Mouse (Mus musculus): Measurements from ENCODE around the gene Plppr2. TPM values are rescaled to one million over a fixed set of nuclear protein-coding genes. Genes with fewer than 3 reads are reported as not detected.

Gene Plppr2
- total and polyA plus RNA-seq, 2 experiments from 2014 or later = 108 to 144 TPM

DNA sequence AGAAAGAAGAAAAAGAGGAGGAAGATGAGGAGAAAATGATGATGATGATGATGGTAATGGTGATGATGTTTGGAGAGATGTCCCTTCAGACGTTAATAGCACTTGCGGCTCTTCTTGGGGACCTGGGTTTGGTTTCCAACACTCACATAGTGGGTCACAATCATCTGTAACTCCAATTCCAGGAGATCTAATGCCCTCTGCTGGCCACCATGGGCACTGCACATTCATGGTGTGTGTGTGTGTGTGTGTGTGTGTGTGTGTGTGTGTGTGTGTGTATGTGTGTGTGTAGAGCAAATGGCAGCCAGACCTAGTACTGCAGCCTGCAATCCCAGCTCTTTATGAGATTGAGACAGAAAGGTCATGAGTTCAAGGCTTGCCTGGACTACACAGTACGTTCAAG is 15.1 kb downstream of the Plppr2 start:
- DNase-seq (no peak), ATAC-seq (no peak)
- Histone ChIP-seq H3K4me1 (ENCODE audit: insufficient read depth) (peaks cover 17% of the 10 kb centered on the region), H3K4me2 (ENCODE audit: low read depth) (no peak overlapping the region), H3K36me3 (ENCODE audit: insufficient read depth) (peaks cover 9% of the 10 kb centered on the region), H3K9ac (no peak overlapping the region), H3K27me3 (ENCODE audit: insufficient read depth, low read length) (no peaks in the 10 kb centered on the region), H3K27ac (ENCODE audit: low read depth, low read length) (no peak overlapping the region), H3K9me3 (ENCODE audit: low read length) (no peaks in the 10 kb centered on the region), H3K4me3 (ENCODE audit: low read depth, low read length) (no peak overlapping the region)
- WGBS = 82% methylated on average over 3 of the region's 3 CpGs
- TF ChIP-seq CTCF (IDR thresholded peaks at IDR 0.05; ENCODE audit: low read depth) = peak; percentile 62

DNA sequence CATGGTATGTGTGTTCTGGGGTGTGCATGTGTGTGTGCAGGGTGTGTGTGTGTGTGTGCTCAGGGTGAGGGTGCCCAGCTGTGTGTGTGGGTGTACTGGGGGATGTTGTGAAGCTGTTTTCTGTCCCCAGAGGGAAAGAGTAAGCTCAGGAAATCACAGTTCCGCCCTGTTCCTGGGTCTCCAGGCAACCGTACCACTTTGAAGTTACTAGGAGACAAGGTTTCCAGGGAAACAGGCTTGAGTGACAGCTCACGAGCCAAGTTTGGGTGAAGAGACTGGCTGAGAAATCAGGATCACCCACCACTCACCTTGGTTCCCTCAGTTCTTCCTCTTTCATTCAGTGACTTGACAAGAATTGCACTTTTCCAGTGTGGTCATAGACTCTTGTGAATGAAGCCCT is 16.8 kb downstream of the Plppr2 start:
- H3K9me3 ChIP-seq (ENCODE audit: low read length) = no peaks in the 10 kb centered on the region
- H3K4me2 ChIP-seq (ENCODE audit: low read depth) = no peak overlapping the region
- peak overlapping the region; percentile 57 for H3K27ac ChIP-seq (ENCODE audit: low read depth, low read length)
- H3K27me3 ChIP-seq (ENCODE audit: insufficient read depth, low read length) = no peaks in the 10 kb centered on the region
- DNase-seq (peak; percentile 86), ATAC-seq (peak; percentile 40)
- no peak overlapping the region for H3K9ac ChIP-seq
- H3K36me3 ChIP-seq (ENCODE audit: insufficient read depth) = no peaks in the 10 kb centered on the region; the same call in 1 of the 2 replicates
- 8% methylated on average over 3 of the region's 3 CpGs for WGBS
- peaks cover 17% of the 10 kb centered on the region for H3K4me1 ChIP-seq (ENCODE audit: insufficient read depth)
- H3K4me3 ChIP-seq (ENCODE audit: low read depth, low read length) = no peak overlapping the region
- no peak for TF ChIP-seq CTCF (IDR thresholded peaks at IDR 0.05; ENCODE audit: low read depth)

DNA sequence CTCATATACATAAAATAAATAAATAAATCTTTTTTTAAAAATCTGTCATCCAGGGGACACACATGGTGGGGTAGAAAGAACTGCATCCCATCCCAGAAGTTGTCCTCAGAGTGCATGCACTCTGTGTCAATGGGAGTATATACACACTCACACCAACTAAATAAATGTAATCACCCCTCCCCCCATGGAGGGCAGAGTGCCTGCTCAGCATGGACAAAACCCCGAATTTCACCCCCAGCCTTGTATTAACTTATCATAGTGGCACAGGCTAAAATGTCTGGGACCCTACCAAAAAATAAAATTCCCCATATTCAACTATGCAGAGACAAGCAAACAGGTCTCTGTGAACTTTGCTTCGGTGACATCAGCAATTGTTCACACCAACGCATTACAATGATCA is 17.8 kb downstream of the Plppr2 start:
- ATAC-seq (no peak), DNase-seq (no peak)
- H3K27ac ChIP-seq (ENCODE audit: low read depth, low read length) = no peak overlapping the region
- H3K27me3 ChIP-seq (ENCODE audit: insufficient read depth, low read length) = no peaks in the 10 kb centered on the region
- H3K9me3 ChIP-seq (ENCODE audit: low read length) = no peaks in the 10 kb centered on the region
- WGBS = 71% methylated on average over 3 of the region's 3 CpGs
- TF ChIP-seq CTCF (IDR thresholded peaks at IDR 0.05; ENCODE audit: low read depth) = no peak
- no peak overlapping the region for H3K9ac ChIP-seq
- peaks cover 17% of the 10 kb centered on the region for H3K4me1 ChIP-seq (ENCODE audit: insufficient read depth)
- H3K4me3 ChIP-seq (ENCODE audit: low read depth, low read length) = no peak overlapping the region
- no peak overlapping the region; the same call in 1 of the 2 replicates for H3K4me2 ChIP-seq (ENCODE audit: low read depth)
- H3K36me3 ChIP-seq (ENCODE audit: insufficient read depth) = no peaks in the 10 kb centered on the region; the same call in 1 of the 2 replicates

DNA sequence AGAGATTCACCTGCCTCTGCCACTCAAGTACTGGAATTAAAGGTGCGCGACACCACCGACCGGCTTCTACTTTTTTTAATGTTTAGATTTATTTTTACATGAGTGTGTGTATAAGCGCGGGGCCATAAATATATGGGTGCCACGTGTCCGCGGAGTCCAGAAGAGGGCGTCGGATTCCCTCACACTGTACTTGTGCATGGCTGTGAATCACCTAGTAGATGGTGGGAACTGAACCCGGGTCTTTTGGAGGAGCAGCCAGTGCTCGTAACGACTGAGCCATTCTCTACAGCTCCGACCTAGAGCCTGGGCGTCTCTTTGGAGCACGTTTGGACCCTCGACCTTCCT is 18.4 kb downstream of the Plppr2 start:
- Histone ChIP-seq H3K9me3 (ENCODE audit: low read length) (no peaks in the 10 kb centered on the region), H3K4me2 (ENCODE audit: low read depth) (peak overlapping the region; percentile 65), H3K36me3 (ENCODE audit: insufficient read depth) (no peaks in the 10 kb centered on the region; the same call in 1 of the 2 replicates), H3K27me3 (ENCODE audit: insufficient read depth, low read length) (peaks cover 3% of the 10 kb centered on the region; the same call in 1 of the 2 replicates), H3K4me3 (ENCODE audit: low read depth, low read length) (peak overlapping the region; percentile 58), H3K27ac (ENCODE audit: low read depth, low read length) (peak overlapping the region; percentile 96), H3K4me1 (ENCODE audit: insufficient read depth) (peaks cover 17% of the 10 kb centered on the region), H3K9ac (peak overlapping the region; percentile 83)
- peak; percentile 28 for ATAC-seq
- TF ChIP-seq CTCF (IDR thresholded peaks at IDR 0.05; ENCODE audit: low read depth) = peak; percentile 49
- 2% methylated on average over 18 of the region's 18 CpGs for WGBS
- no peak for DNase-seq

DNA sequence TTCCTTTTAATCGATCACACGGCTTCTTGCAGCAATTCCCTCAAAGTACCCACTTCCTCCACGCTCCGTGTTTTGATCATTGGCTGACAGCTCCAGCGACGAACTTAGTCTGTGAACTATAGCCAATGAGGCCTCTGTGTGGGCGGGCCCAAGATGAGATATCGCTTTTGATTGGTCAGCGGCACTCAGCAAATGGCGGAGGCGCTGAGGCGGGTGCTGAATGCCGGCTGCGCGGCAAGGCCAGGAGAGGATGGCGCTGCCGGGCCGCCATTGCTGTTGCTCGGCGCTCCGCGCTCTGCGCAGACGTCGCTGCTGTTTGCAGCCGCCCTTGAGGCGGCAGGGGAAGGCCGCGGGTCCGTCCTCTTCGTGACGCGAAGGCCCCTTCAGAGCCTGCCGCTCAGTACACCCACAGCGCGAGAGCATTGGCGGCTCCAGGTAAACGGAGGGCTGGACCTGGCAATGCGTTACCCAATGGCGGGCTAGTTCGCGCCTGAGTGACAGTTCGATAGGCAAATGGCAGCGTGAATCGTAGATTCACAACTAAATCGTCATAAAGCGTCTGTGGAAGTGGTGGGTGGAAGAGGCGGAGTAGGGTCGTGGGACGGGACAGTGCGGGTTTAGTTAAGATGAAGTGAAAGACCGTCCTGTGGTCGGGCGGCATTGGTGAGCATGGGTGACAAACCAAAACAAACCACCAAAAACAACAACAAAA is 18.9 kb downstream of the Plppr2 start, which contains the start of gene Swsap1:
Swsap1 (plus strand) TSS at position 186 of the 712 bp plus-strand sequence.
- Histone ChIP-seq H3K36me3 (ENCODE audit: insufficient read depth) (no peaks in the 10 kb centered on the region; the same call in 1 of the 2 replicates), H3K4me2 (ENCODE audit: low read depth) (peak within 1 kb of the TSS; percentile 65), H3K27me3 (ENCODE audit: insufficient read depth, low read length) (peaks cover 8% of the 10 kb centered on the region), H3K4me1 (ENCODE audit: insufficient read depth) (peaks cover 17% of the 10 kb centered on the region), H3K9ac (peak within 1 kb of the TSS; percentile 83), H3K27ac (ENCODE audit: low read depth, low read length) (peak within 1 kb of the TSS; percentile 96), H3K9me3 (ENCODE audit: low read length) (no peaks in the 10 kb centered on the region), H3K4me3 (ENCODE audit: low read depth, low read length) (peak within 1 kb of the TSS; percentile 58)
- 0 out of 2 replicates have a peak, but pooled peaks have one; percentile 5 for TF ChIP-seq CTCF (IDR thresholded peaks at IDR 0.05; ENCODE audit: low read depth)
- WGBS = under 1% methylated on average over 54 of the region's 54 CpGs
- ATAC-seq (peak; percentile 97), DNase-seq (peak; percentile 100)

DNA sequence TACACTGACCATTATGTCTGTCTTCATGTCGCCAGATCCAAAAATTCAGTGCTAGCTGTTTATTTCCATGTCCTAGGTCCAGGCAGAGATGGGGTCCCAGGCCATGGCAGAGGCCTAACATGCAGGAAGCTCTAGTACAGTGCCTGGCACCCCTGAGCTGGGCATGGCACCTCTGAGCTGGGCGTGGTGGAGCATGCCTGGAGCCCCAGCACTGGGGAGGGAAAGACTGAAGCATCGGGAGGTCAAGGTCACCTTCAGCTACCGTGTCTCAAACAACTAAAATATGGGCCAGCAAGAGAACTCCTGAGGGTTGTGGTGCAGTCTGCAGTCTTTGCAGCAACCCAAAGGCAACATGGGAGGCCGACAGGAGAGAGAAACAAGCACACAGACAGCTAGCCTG is 21.5 kb downstream of the Plppr2 start:
- Histone ChIP-seq H3K4me1 (ENCODE audit: insufficient read depth) (peaks cover 21% of the 10 kb centered on the region), H3K27me3 (ENCODE audit: insufficient read depth, low read length) (peaks cover 24% of the 10 kb centered on the region), H3K9ac (no peak overlapping the region), H3K27ac (ENCODE audit: low read depth, low read length) (no peak overlapping the region), H3K9me3 (ENCODE audit: low read length) (no peaks in the 10 kb centered on the region), H3K4me2 (ENCODE audit: low read depth) (no peak overlapping the region), H3K36me3 (ENCODE audit: insufficient read depth) (no peaks in the 10 kb centered on the region; the same call in 1 of the 2 replicates), H3K4me3 (ENCODE audit: low read depth, low read length) (no peak overlapping the region)
- ATAC-seq = no peak
- TF ChIP-seq CTCF (IDR thresholded peaks at IDR 0.05; ENCODE audit: low read depth) = no peak
- no peak for DNase-seq
- WGBS = 87% methylated on average over 5 of the region's 5 CpGs

DNA sequence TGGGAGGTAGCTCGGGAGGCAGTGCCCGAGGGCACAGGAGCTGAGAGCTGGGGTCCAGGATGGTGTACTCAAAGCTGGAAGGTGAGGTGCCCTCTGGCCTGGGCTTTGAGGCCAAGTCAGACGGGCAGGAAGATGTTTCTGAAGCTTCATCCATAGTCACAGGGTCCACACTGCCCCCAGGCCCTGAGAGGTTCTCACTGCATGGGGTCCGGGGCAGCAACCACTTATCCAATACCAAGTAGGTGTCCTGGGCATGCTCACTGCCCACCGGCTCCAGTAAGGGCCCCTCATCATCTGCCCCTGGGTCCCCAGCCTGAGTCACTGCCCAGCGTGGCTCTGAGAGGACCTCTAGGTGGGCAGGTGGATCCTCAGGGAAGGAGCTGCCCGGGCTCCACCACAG is 22.4 kb downstream of the Plppr2 start:
- no peak overlapping the region for H3K9ac ChIP-seq
- no peak for DNase-seq
- 89% methylated on average over 7 of the region's 7 CpGs for WGBS
- no peak overlapping the region for H3K27ac ChIP-seq (ENCODE audit: low read depth, low read length)
- H3K4me1 ChIP-seq (ENCODE audit: insufficient read depth) = peaks cover 16% of the 10 kb centered on the region
- no peak for TF ChIP-seq CTCF (IDR thresholded peaks at IDR 0.05; ENCODE audit: low read depth)
- no peak overlapping the region for H3K4me3 ChIP-seq (ENCODE audit: low read depth, low read length)
- no peaks in the 10 kb centered on the region; the same call in 1 of the 2 replicates for H3K36me3 ChIP-seq (ENCODE audit: insufficient read depth)
- H3K9me3 ChIP-seq (ENCODE audit: low read length) = no peaks in the 10 kb centered on the region
- H3K4me2 ChIP-seq (ENCODE audit: low read depth) = no peak overlapping the region
- ATAC-seq = no peak
- H3K27me3 ChIP-seq (ENCODE audit: insufficient read depth, low read length) = peaks cover 25% of the 10 kb centered on the region
